Mouse (Mus musculus) gastrocnemius, postnatal 10 days (tissue): ENCODE measurements at regions not wholly inside any gene's neighbourhood (a gene's known extent, or its start where the extent isn't known, plus 50 kb on each side); places are given as distances from the start of the nearest gene placed in this dataset.
A peak's percentile ranks its signal among the peaks of the same experiment; 100 is the strongest.
"Not testable (repeated sequence)": the region's sequence is repeated elsewhere in the genome, so short reads cannot be mapped to it uniquely, and the experiment has no call there.

Experiments
- DNase-seq: peaks from one replicate; pipeline ENCODE4 v3.0.0; 2021; ENCODE audit warnings: mixed read lengths

- DNase-seq, result no peak
Observed at GRCm38 (mm10) chr11:22420003-22420723, 78.1 kb upstream of the Ehbp1 start.

DNA sequence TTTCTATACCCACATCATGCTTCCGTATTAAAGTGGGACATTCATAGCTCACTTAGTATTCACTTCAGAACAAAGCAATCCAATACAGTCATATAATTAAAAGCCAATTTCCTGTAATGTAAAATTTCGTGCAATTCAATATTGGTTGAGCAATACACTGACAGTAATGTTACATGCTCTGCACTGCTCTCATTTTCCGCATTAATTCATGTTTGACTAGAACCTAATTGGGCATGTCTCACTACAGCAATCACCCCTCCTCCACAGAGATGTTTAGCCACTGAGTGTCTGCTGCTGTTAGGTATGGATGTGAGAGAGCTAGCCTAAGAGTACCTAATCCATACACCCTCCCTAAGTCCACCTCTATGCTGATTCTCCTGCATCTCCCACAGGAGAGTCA, 79.7 kb upstream of the Ehbp1 start:
- DNase-seq, result no peak

DNA sequence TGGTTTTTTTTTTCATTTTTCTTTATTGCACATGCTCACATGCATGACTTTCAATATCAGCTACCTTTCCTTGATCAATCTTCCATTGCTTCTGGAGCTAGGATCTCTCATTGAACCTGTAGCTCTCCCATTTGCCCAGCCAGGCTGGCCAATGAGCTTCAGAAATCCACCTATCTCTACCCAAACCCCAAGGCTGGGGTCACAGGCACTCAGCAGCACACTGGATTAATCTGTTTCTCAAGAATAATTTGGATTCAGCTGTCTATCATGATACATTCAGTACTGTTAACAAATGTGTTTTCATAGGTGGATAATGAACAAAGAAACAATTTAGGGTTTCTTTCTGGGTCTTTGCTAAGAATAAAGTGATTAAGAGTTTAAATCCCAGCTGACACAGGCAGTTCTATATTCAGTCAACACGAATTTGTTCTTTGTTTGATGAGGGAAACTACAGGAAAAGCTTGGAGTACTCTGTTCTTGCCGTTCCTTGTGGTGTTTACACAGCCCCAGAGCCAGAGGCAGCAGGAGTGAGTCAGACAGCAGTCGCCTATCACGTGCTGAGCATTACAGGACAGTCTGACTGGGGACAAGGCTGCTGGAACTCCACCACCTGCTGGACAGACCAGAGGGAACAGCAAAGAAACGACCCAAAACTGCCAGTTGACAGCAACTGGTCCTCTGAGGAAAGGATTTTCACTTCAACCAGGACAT, 74.6 kb upstream of the Tmem17 start:
- DNase-seq, result peak; percentile 54

GRCm38 (mm10) chr11:22437851-22438215, 74.1 kb upstream of the Tmem17 start:
- peak; percentile 70 for DNase-seq

DNA sequence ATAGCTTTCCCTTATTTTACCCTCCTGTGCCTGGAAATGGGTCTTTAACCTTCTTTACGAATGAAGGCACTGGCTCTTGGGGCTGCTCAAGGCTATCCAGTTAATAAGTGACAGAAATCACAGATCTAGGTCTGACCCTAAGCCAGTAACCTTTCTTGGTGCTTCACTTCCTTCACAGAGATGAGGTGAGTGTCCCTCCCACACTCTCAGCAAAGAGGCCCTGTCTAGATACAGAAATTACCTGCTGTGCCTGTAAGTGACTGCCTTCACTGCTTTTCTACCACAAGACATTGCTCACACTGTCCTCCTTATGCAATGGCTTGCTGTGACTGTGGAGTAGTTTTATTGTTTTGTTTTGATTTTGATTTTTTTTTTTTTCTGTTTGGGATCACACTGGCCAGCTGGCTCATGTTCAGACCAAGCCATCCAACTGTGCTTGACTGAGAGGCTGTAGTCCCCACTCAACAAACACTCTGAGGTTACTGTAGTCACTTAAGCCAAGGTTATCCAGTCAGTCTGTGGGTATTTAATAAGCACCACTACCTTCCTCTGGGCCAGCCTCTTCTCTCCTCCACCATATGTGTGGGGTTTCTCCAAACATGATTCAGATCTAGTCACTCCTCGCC, 73.3 kb upstream of the Tmem17 start:
- DNase-seq, result peak; percentile 20

GRCm38 (mm10) chr11:22440521-22440920, 71.4 kb upstream of the Tmem17 start:
- peak; percentile 20 for DNase-seq

GRCm38 (mm10) chr11:22453161-22453560, 58.7 kb upstream of the Tmem17 start:
- no peak for DNase-seq

DNA sequence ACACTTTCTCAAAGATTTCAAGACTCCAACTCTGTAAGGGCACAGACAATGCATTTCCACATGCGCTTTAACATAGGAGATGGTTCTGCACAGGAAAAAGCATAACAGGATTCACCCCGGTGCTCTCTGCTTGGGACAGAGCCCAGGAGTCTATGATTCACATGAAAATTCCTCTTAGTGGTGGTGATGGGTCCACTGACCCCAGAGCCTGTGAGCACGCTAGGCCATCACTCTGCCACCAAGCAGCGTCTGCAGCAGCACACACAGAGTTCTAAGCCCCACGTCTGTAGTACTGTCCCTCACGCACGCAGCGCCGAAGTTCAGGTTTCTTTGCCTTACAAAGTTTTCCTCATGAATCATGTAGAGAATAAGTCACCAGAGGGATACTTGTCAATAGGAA, 55.6 kb upstream of the Tmem17 start:
- DNase-seq, result no peak

DNA sequence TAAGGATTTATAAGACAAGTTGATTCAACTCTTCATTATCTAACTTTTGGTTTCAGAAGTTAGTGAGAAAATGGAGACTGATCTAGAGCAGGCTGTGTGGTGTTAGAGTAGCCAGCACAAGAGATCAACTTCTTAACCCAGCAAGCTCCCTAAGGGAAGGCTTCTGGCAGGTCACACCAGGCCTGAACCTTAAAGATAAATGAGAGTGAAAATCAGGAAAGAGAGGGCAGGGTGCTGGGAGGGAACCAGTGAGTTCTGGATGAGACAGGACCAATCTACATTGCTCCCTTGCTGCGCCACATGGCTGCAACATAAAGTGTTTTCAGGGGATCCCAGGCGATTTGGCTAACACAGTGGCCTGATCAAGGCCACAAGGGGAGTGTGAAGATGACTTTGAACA, 54.7 kb upstream of the Tmem17 start:
- DNase-seq, result no peak

DNA sequence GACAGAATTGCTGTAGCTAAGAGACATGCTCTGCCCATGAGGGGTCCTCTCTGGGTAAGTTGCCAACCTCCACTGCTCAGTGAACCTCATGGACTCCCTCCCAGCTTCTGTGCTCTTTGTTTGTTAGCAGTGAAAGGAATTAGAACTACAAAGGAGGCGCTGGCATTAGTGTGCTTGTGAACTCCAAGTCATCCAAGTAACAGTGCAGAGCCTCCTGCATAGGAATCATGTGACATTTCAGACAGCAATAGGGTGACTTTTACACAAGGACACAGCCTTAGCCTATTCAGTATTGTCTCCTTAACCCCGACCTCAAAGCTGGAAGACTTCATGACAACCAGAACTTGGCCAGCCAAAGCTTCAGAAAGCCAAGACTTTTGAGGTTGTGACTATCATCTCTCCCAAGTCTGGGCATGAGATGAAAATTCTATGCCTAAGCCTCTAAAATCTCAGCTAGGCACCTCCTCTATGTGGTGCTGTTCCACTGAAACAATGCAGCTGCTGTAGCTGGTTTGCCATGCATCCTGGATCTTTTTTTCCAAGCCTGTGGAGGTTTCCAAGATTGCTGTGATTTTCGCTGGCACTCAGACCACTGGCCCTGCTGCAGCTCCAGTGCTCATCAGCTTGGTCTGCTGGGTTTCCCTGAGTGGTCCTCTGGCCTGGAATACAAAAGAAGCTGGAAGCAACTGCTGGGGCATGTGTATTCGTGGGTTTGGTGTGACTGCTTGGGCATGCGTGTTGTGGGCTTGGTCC, 52.8 kb upstream of the Tmem17 start:
- no peak for DNase-seq

- DNase-seq, result not testable (repeated sequence)
Observed at GRCm38 (mm10) chr11:22461019-22461735, 50.7 kb upstream of the Tmem17 start.
